Mouse (Mus musculus): Measurements from ENCODE around the gene Prss35.

GRCm38 (mm10) chr9:86693935-86694334 lies 49.5 kb upstream of the Prss35 start:
- no peak for TF ChIP-seq CTCF (IDR thresholded peaks at IDR 0.05; ENCODE audit: low read depth, low read length)
- TF ChIP-seq POLR2A (IDR thresholded peaks at IDR 0.05; ENCODE audit: extremely low read depth, insufficient read depth, low read length), result no peak

Data from liver, adult 2 months (tissue).